Mouse (Mus musculus) ES-E14 (cell line): ENCODE data around the gene P3h1. TPM values are rescaled to one million over a fixed set of nuclear protein-coding genes. Genes with fewer than 3 reads are reported as not detected.

Experiments
- DNase-seq: peaks from one replicate; pipeline ENCODE4 v3.0.0-alpha.2; 2013; ENCODE audit warnings: low read depth, low spot score
- H3K27ac ChIP-seq: 2 replicates; pipeline ENCODE4 v1.5.1; 2012; ENCODE audit warnings: low read depth, mild to moderate bottlenecking, low read length, moderate library complexity, mixed read lengths; ENCODE audit not compliant: poor library complexity, insufficient read depth, severe bottlenecking
- H3K36me3 ChIP-seq: 2 replicates; pipeline ENCODE4 v1.6.1; 2012; ENCODE audit warnings: mild to moderate bottlenecking, low read length, moderate library complexity, mixed read lengths; ENCODE audit not compliant: control insufficient read depth, poor library complexity, insufficient read depth, severe bottlenecking
- H3K4me1 ChIP-seq, 2 experiments: fragments of 150-350 bp in 1 of 2; sonication (generic) in 1 of 2; 2 replicates each; pipeline ENCODE4 v1.6.1; 2012; ENCODE audit warnings: low read length in 2 of 2, mild to moderate bottlenecking in 1 of 2, mixed read lengths in 1 of 2; ENCODE audit not compliant: control insufficient read depth in 2 of 2, insufficient read depth in 2 of 2, poor library complexity in 1 of 2
- H3K4me3 ChIP-seq, 2 experiments: fragments of 150-350 bp in 1 of 2; sonication (generic) in 1 of 2; 2 replicates each; pipeline ENCODE4 v1.5.1; 2012; ENCODE audit warnings: low read length in 2 of 2, low read depth in 1 of 2, mild to moderate bottlenecking in 1 of 2, mixed read lengths in 1 of 2; ENCODE audit not compliant: insufficient read depth in 1 of 2, poor library complexity in 1 of 2, severe bottlenecking in 1 of 2
- H3K9ac ChIP-seq: 2 replicates; pipeline ENCODE4 v1.6.1; 2012; ENCODE audit warnings: low read depth, mild to moderate bottlenecking, low read length, mixed read lengths; ENCODE audit not compliant: poor library complexity, insufficient read depth, severe bottlenecking
- H3K9me3 ChIP-seq: fragments of 150-350 bp; sonication (generic); 2 replicates; pipeline ENCODE4 v1.6.1; 2012; ENCODE audit warnings: low read depth, mild to moderate bottlenecking, low read length; ENCODE audit not compliant: control insufficient read depth, insufficient read depth
- CHD2 ChIP-seq: IDR thresholded peaks from 2 replicates; pipeline ENCODE4 v1.6.1; 2014; ENCODE audit warnings: mild to moderate bottlenecking, low read depth, low read length, inconsistent platforms
- HCFC1 ChIP-seq: IDR thresholded peaks from 2 replicates; pipeline ENCODE4 v1.6.1; 2012; ENCODE audit warnings: low read length, inconsistent platforms, borderline replicate concordance; ENCODE audit not compliant: insufficient read depth
- MAFK ChIP-seq: IDR thresholded peaks from 2 replicates; pipeline ENCODE4 v1.6.1; 2014; ENCODE audit warnings: mild to moderate bottlenecking, low read depth, low read length, inconsistent platforms; ENCODE audit not compliant: insufficient read depth
- ZC3H11A ChIP-seq: IDR thresholded peaks from 2 replicates; pipeline ENCODE4 v1.6.1; 2012; ENCODE audit warnings: low read depth, mild to moderate bottlenecking, inconsistent platforms, low read length, borderline replicate concordance
- ZNF384 ChIP-seq: IDR thresholded peaks from 2 replicates; pipeline ENCODE4 v1.6.1; 2012; ENCODE audit warnings: low read depth, low read length, inconsistent platforms
- in situ Hi-C, 2 experiments: fragments of 600-800 bp; cut with MboI; formaldehyde crosslinking; loops; one replicate each; pipeline ENCODE4 v1.15.1; 2025; ENCODE audit warnings: low sequenced_read_pairs in 2 of 2, inconsistent platforms in 1 of 2; ENCODE audit not compliant: unreplicated experiment in 2 of 2
- total RNA-seq: library from RNA; depleted of rRNA; stranded (reverse); fragments of 300-350 nt; gene quantifications from 2 replicates; pipeline ENCODE4 v1.2.3, GENCODE M21; 2012

P3h1 gene
- total RNA-seq, 1 experiment, result 61.9 TPM

GRCm38 (mm10) chr4:119189392-119189791, 43.3 kb upstream of the P3h1 start:
- Histone ChIP-seq H3K9me3 (no peaks in the 10 kb centered on the region), H3K27ac (no peak overlapping the region), H3K9ac (no peak overlapping the region), H3K4me1 (no peaks in the 10 kb centered on the region), H3K36me3 (no peaks in the 10 kb centered on the region), H3K4me3 (no peak overlapping the region)
- in situ Hi-C loops, result no loop called here
- DNase-seq, result no peak
- TF ChIP-seq HCFC1, result no peak
- TF ChIP-seq ZC3H11A, result no peak
- no peak for TF ChIP-seq CHD2
- TF ChIP-seq ZNF384, result no peak
- no peak for TF ChIP-seq MAFK

GRCm38 (mm10) chr4:119189864-119190263, 42.9 kb upstream of the P3h1 start, which contains the start of gene Ermap:
Gene Ermap (minus strand): TSS chr4:119190011.
- H3K36me3 ChIP-seq, result no peaks in the 10 kb centered on the region
- H3K4me3 ChIP-seq, result no peak within 1 kb of the TSS
- H3K9me3 ChIP-seq, result no peaks in the 10 kb centered on the region
- DNase-seq, result no peak
- TF ChIP-seq HCFC1 (no peak), CHD2 (no peak), ZC3H11A (no peak), ZNF384 (no peak), MAFK (no peak)
- in situ Hi-C loops, result no loop called here
- H3K9ac ChIP-seq, result no peak within 1 kb of the TSS
- H3K4me1 ChIP-seq, result no peaks in the 10 kb centered on the region
- no peak within 1 kb of the TSS for H3K27ac ChIP-seq

GRCm38 (mm10) chr4:119190618-119191017, 42.1 kb upstream of the P3h1 start:
- H3K27ac ChIP-seq, result no peak overlapping the region
- no peak for DNase-seq
- TF ChIP-seq CHD2 (no peak), ZNF384 (no peak), HCFC1 (no peak), ZC3H11A (no peak), MAFK (no peak)
- H3K4me3 ChIP-seq, result no peak overlapping the region
- H3K36me3 ChIP-seq, result no peaks in the 10 kb centered on the region
- H3K9ac ChIP-seq, result no peak overlapping the region
- in situ Hi-C loops, result no loop called here
- no peaks in the 10 kb centered on the region for H3K9me3 ChIP-seq
- H3K4me1 ChIP-seq, result peaks cover 0 to under 1% of the 10 kb centered on the region in 2 experiments; a peak in 1 of 4 replicates

- TF ChIP-seq HCFC1, result no peak
- no peak overlapping the region for H3K9ac ChIP-seq
- H3K4me1 ChIP-seq, result peaks cover 2% of the 10 kb centered on the region in 2 experiments; a peak in 2 of 4 replicates
- H3K27ac ChIP-seq, result no peak overlapping the region
- no peak for DNase-seq
- H3K9me3 ChIP-seq, result no peaks in the 10 kb centered on the region
- H3K4me3 ChIP-seq, result no peak overlapping the region
- in situ Hi-C loops, result no loop called here
- no peaks in the 10 kb centered on the region for H3K36me3 ChIP-seq
These were observed 41.4 kb upstream of the P3h1 start for GRCm38 (mm10) chr4:119191273-119191672.

- in situ Hi-C loops, result no loop called here
- H3K4me1 ChIP-seq, result peaks cover 2% of the 10 kb centered on the region in 2 experiments; a peak in 2 of 4 replicates
- no peak for DNase-seq
- H3K9ac ChIP-seq, result no peak overlapping the region
- H3K9me3 ChIP-seq, result no peaks in the 10 kb centered on the region
- no peak overlapping the region for H3K4me3 ChIP-seq
- H3K27ac ChIP-seq, result no peak overlapping the region
- H3K36me3 ChIP-seq, result no peaks in the 10 kb centered on the region
- TF ChIP-seq ZNF384 (no peak), CHD2 (no peak), MAFK (no peak), ZC3H11A (no peak), HCFC1 (no peak)
These were observed 40.0 kb upstream of the P3h1 start for GRCm38 (mm10) chr4:119192757-119193156.
